Mouse (Mus musculus) megakaryocyte, embryonic 14.5 days (primary cell): Measurements from ENCODE around the gene Mrps18c.

ENCODE experiments used
- FLI1 ChIP-seq: IDR thresholded peaks from 2 replicates; pipeline ENCODE4 v1.6.1; 2012; ENCODE audit warnings: low read length, inconsistent platforms, mixed read lengths
- GATA1 ChIP-seq: IDR thresholded peaks from 3 replicates; pipeline ENCODE4 v1.6.1; 2012; ENCODE audit warnings: mixed read lengths, low read length, inconsistent platforms, borderline replicate concordance

DNA sequence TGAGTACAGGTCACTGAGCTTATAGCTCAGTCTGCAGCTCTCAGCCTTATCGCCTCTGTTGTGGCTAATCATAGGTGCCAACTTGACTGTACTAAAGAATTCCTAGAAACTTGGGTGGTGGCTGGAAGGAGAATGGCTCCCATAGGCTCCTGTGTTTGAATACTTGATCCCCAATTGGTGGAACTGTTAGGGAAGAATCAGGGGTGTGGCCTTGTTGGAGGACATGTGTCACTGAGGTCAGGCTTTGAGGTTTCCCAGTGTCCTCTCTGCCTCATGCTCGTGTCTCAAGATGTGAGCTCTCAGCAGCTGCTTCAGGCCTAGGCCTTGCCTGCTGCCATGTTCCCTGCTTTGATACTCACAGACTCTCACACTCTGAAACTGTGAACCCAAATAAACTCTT, 35.4 kb downstream of the Mrps18c start:
- TF ChIP-seq GATA1 = no peak
- TF ChIP-seq FLI1 = no peak
